Mouse (Mus musculus) liver, adult 2 months (tissue): Measurements from ENCODE around the gene Nfam1.

ENCODE experiments used
- CTCF ChIP-seq: fragments of 200-500 bp; IDR thresholded peaks from 2 replicates; pipeline ENCODE4 v1.5.1; 2011; ENCODE audit warnings: low read depth, low read length, control low read depth
- POLR2A ChIP-seq: fragments of 200-500 bp; IDR thresholded peaks from 2 replicates; pipeline ENCODE4 v1.6.1; 2011; ENCODE audit warnings: low read length, control low read depth; ENCODE audit not compliant: insufficient read depth; ENCODE audit errors: extremely low read depth

DNA sequence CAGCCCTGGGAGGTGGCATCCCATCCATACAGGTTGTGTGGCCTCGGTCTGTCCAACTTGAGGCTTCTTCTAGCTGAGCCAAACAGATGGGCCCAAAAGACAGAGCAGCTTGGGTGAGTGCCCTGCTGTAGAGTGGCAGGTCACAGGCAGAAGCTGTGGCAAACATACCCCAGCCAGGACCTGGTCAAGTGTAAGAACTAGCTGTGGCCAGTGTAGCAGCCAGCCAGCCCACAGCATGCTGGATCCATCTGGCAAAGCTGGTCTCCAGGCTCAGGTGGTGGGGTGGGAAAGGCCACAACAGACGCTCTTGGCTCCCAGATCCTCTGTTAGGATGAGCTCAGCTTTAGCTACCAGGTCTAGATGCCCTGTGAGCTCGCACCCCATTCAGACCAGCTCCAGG, 76.8 kb downstream of the Nfam1 start:
- TF ChIP-seq POLR2A: no peak
- TF ChIP-seq CTCF: no peak
